Mouse (Mus musculus): ENCODE data around the gene Sdsl. TPM values are rescaled to one million over a fixed set of nuclear protein-coding genes. Genes with fewer than 3 reads are reported as not detected.
A peak's percentile ranks its signal among the peaks of the same experiment; 100 is the strongest.

Gene Sdsl
- polyA plus RNA-seq (2015; fragmentation: Nextera tagmentation; extraction: Ambion mirVana): 5.6 and 6.0 TPM in 2 replicates

GRCm38 (mm10) chr5:120472770-120473169, at the start of gene Sdsl:
Gene Sdsl, minus strand, starts transcription at chr5:120472810.
- H3K27ac ChIP-seq: no peak within 1 kb of the TSS
- WGBS: 82% methylated on average over 8 of the region's 8 CpGs
- no peak within 1 kb of the TSS for H3K4me3 ChIP-seq
- no peak within 1 kb of the TSS for H3K9ac ChIP-seq
- H3K27me3 ChIP-seq (replicated peaks): 0 out of 2 replicates have a peak, but pooled peaks cover 4% of the 10 kb centered on the region
- H3K4me1 ChIP-seq: no peaks in the 10 kb centered on the region
- H3K4me2 ChIP-seq: no peak within 1 kb of the TSS
- ATAC-seq (replicated peaks): no peak
- H3K36me3 ChIP-seq (replicated peaks): no peaks in the 10 kb centered on the region
- no peaks in the 10 kb centered on the region for H3K9me3 ChIP-seq

- no peaks in the 10 kb centered on the region for H3K27me3 ChIP-seq (replicated peaks)
- H3K9ac ChIP-seq: no peak overlapping the region
- H3K4me1 ChIP-seq: 0 out of 2 replicates have a peak, but pooled peaks cover 10% of the 10 kb centered on the region
- WGBS: 58% methylated on average over 9 of the region's 9 CpGs
- H3K4me3 ChIP-seq: no peak overlapping the region
- no peak for ATAC-seq (replicated peaks)
- H3K36me3 ChIP-seq (replicated peaks): no peaks in the 10 kb centered on the region
- H3K9me3 ChIP-seq: no peaks in the 10 kb centered on the region
- H3K4me2 ChIP-seq: no peak overlapping the region
- no peak overlapping the region for H3K27ac ChIP-seq
Measured at GRCm38 (mm10) chr5:120517552-120517951, 44.9 kb upstream of the Sdsl start.

- no peaks in the 10 kb centered on the region for H3K9me3 ChIP-seq
- H3K4me1 ChIP-seq: 0 out of 2 replicates have a peak, but pooled peaks cover 10% of the 10 kb centered on the region
- no peaks in the 10 kb centered on the region for H3K36me3 ChIP-seq (replicated peaks)
- H3K9ac ChIP-seq: no peak overlapping the region
- ATAC-seq (replicated peaks): no peak
- WGBS: 68% methylated on average over 15 of the region's 15 CpGs
- peaks cover 8% of the 10 kb centered on the region; the same call in 1 of the 2 replicates for H3K27me3 ChIP-seq (replicated peaks)
- no peak overlapping the region for H3K4me2 ChIP-seq
- H3K27ac ChIP-seq: no peak overlapping the region
- no peak overlapping the region for H3K4me3 ChIP-seq
Measured at GRCm38 (mm10) chr5:120516221-120516984, 43.8 kb upstream of the Sdsl start.

GRCm38 (mm10) chr5:120515451-120515850, 42.8 kb upstream of the Sdsl start:
- 72% methylated on average over 7 of the region's 7 CpGs for WGBS
- no peak for ATAC-seq (replicated peaks)

GRCm38 (mm10) chr5:120514754-120515153, 42.1 kb upstream of the Sdsl start:
- no peak for ATAC-seq (replicated peaks)
- Histone ChIP-seq H3K27me3 (replicated peaks) (peaks cover 13% of the 10 kb centered on the region), H3K36me3 (replicated peaks) (no peaks in the 10 kb centered on the region), H3K27ac (no peak overlapping the region), H3K9ac (no peak overlapping the region), H3K9me3 (no peaks in the 10 kb centered on the region), H3K4me1 (peaks cover 20% of the 10 kb centered on the region; the same call in 1 of the 2 replicates), H3K4me2 (no peak overlapping the region), H3K4me3 (no peak overlapping the region)
- 42% methylated on average over 4 of the region's 4 CpGs for WGBS

More at GRCm38 (mm10) chr5:120515451-120515850, 42.8 kb upstream of the Sdsl start:
- H3K36me3 ChIP-seq (replicated peaks): no peaks in the 10 kb centered on the region
- peaks cover 13% of the 10 kb centered on the region for H3K27me3 ChIP-seq (replicated peaks)
- no peak overlapping the region for H3K9ac ChIP-seq
- H3K27ac ChIP-seq: no peak overlapping the region
- no peak overlapping the region for H3K4me2 ChIP-seq
- H3K4me3 ChIP-seq: no peak overlapping the region
- H3K9me3 ChIP-seq: no peaks in the 10 kb centered on the region
- H3K4me1 ChIP-seq: peaks cover 17% of the 10 kb centered on the region; the same call in 1 of the 2 replicates

- H3K36me3 ChIP-seq (replicated peaks): no peaks in the 10 kb centered on the region
Measured at GRCm38 (mm10) chr5:120514031-120514677, 41.5 kb upstream of the Sdsl start.

GRCm38 (mm10) chr5:120512911-120513555, 40.4 kb upstream of the Sdsl start:
- no peak for ATAC-seq (replicated peaks)
- no peak overlapping the region for H3K27ac ChIP-seq
- peaks cover 20% of the 10 kb centered on the region; the same call in 1 of the 2 replicates for H3K4me1 ChIP-seq
- H3K4me2 ChIP-seq: no peak overlapping the region
- H3K9ac ChIP-seq: no peak overlapping the region
- H3K27me3 ChIP-seq (replicated peaks): peaks cover 13% of the 10 kb centered on the region
- H3K9me3 ChIP-seq: no peaks in the 10 kb centered on the region
- no peaks in the 10 kb centered on the region for H3K36me3 ChIP-seq (replicated peaks)
- WGBS: 34% methylated on average over 15 of the region's 15 CpGs
- H3K4me3 ChIP-seq: no peak overlapping the region

More at GRCm38 (mm10) chr5:120514031-120514677, 41.5 kb upstream of the Sdsl start:
- WGBS: 90% methylated on average over 9 of the region's 9 CpGs
- Histone ChIP-seq H3K9ac (no peak overlapping the region), H3K4me1 (peaks cover 20% of the 10 kb centered on the region; the same call in 1 of the 2 replicates), H3K4me2 (no peak overlapping the region), H3K27me3 (replicated peaks) (peaks cover 13% of the 10 kb centered on the region), H3K27ac (no peak overlapping the region), H3K4me3 (no peak overlapping the region), H3K9me3 (no peaks in the 10 kb centered on the region)
- no peak for ATAC-seq (replicated peaks)

GRCm38 (mm10) chr5:120511643-120512220, 39.1 kb upstream of the Sdsl start:
- Histone ChIP-seq H3K27me3 (replicated peaks) (peaks cover 13% of the 10 kb centered on the region), H3K4me1 (peaks cover 20% of the 10 kb centered on the region; the same call in 1 of the 2 replicates), H3K27ac (no peak overlapping the region), H3K9ac (no peak overlapping the region), H3K9me3 (no peaks in the 10 kb centered on the region), H3K4me3 (peak overlapping the region; percentile 40), H3K4me2 (peak overlapping the region; percentile 77), H3K36me3 (replicated peaks) (no peaks in the 10 kb centered on the region)
- WGBS: 42% methylated on average over 14 of the region's 14 CpGs
- no peak; the same call in 1 of the 2 replicates for ATAC-seq (replicated peaks)

- peak; percentile 77 for ATAC-seq (replicated peaks)
- Histone ChIP-seq H3K36me3 (replicated peaks) (no peaks in the 10 kb centered on the region), H3K27ac (no peak within 1 kb of the TSS), H3K4me3 (peak within 1 kb of the TSS; percentile 40), H3K4me1 (peaks cover 20% of the 10 kb centered on the region; the same call in 1 of the 2 replicates), H3K9me3 (no peaks in the 10 kb centered on the region), H3K9ac (0 out of 2 replicates have a peak within 1 kb of the TSS, but pooled peaks have one; percentile 2), H3K4me2 (peak within 1 kb of the TSS; percentile 77), H3K27me3 (replicated peaks) (peaks cover 13% of the 10 kb centered on the region)
- WGBS: under 1% methylated on average over 36 of the region's 36 CpGs
Measured at GRCm38 (mm10) chr5:120510982-120511642, 38.5 kb upstream of the Sdsl start, which contains the start of gene Slc8b1. Gene Slc8b1, plus strand, starts transcription at chr5:120511168.

- ATAC-seq (replicated peaks): no peak
- WGBS: 51% methylated on average over 4 of the region's 4 CpGs
- H3K4me1 ChIP-seq: peaks cover 17% of the 10 kb centered on the region
- H3K27ac ChIP-seq: no peak overlapping the region
- peaks cover 13% of the 10 kb centered on the region for H3K27me3 ChIP-seq (replicated peaks)
- H3K4me2 ChIP-seq: no peak overlapping the region
- no peak overlapping the region for H3K9ac ChIP-seq
- H3K36me3 ChIP-seq (replicated peaks): no peaks in the 10 kb centered on the region
- no peaks in the 10 kb centered on the region for H3K9me3 ChIP-seq
- H3K4me3 ChIP-seq: no peak overlapping the region
Measured at GRCm38 (mm10) chr5:120507311-120507710, 34.7 kb upstream of the Sdsl start.

- H3K36me3 ChIP-seq (replicated peaks): no peaks in the 10 kb centered on the region
- H3K27ac ChIP-seq: no peak overlapping the region
- no peak for ATAC-seq (replicated peaks)
- H3K4me2 ChIP-seq: no peak overlapping the region
- peaks cover 25% of the 10 kb centered on the region for H3K4me1 ChIP-seq
- no peak overlapping the region for H3K4me3 ChIP-seq
- peaks cover 6% of the 10 kb centered on the region; the same call in 1 of the 2 replicates for H3K27me3 ChIP-seq (replicated peaks)
- H3K9me3 ChIP-seq: no peaks in the 10 kb centered on the region
- no peak overlapping the region for H3K9ac ChIP-seq
- 62% methylated on average over 9 of the region's 9 CpGs for WGBS
Measured at GRCm38 (mm10) chr5:120506490-120506889, 33.9 kb upstream of the Sdsl start.

All from midbrain, embryonic 15.5 days (tissue).